Mouse (Mus musculus): ENCODE data around the gene Gm20772. TPM values are rescaled to one million over a fixed set of nuclear protein-coding genes. Genes with fewer than 3 reads are reported as not detected.
"Not testable (repeated sequence)": the region's sequence is repeated elsewhere in the genome, so short reads cannot be mapped to it uniquely, and the experiment has no call there.

Gene Gm20772
- polyA plus RNA-seq (2016; fragmentation: Nextera tagmentation; extraction: Ambion mirVana), result not detected in 2 replicates

GRCm38 (mm10) chrY:17874441-17874840 is at the start of gene Gm20772, which contains the start of gene Gm20831:
Gene Gm20772, plus strand, starts transcription at chrY:17874741.
Gene Gm20831, plus strand, starts transcription at chrY:17874741.
- not testable (repeated sequence) for H3K27ac ChIP-seq (ENCODE audit: poor library complexity, severe bottlenecking); H3K36me3 ChIP-seq; H3K4me1 ChIP-seq (replicated peaks); H3K4me3 ChIP-seq; H3K4me2 ChIP-seq; H3K9me3 ChIP-seq (replicated peaks); ATAC-seq (ENCODE audit: insufficient number of reproducible peaks, low FRiP score); H3K27me3 ChIP-seq (replicated peaks); H3K9ac ChIP-seq

GRCm38 (mm10) chrY:17846166-17846565 is 28.4 kb upstream of the Gm20772 start, which contains the start of gene Gm21904:
Gene Gm21904, minus strand, starts transcription at chrY:17846266.
- not testable (repeated sequence) for H3K27me3 ChIP-seq (replicated peaks); H3K4me1 ChIP-seq (replicated peaks); H3K27ac ChIP-seq (ENCODE audit: poor library complexity, severe bottlenecking); H3K4me2 ChIP-seq; H3K9ac ChIP-seq; H3K36me3 ChIP-seq; ATAC-seq (ENCODE audit: insufficient number of reproducible peaks, low FRiP score); H3K4me3 ChIP-seq; H3K9me3 ChIP-seq (replicated peaks)
- no CpG with 5 or more reads among the region's 3 CpGs for WGBS

Other genes starting within 250 kb of the Gm20772 start
- not detected in 2 replicates for gene Gm21904, start 28.5 kb upstream of the Gm20772 start, polyA plus RNA-seq (2016; fragmentation: Nextera tagmentation; extraction: Ambion mirVana)
- gene Gm20831, start within 50 bp of the Gm20772 start, polyA plus RNA-seq (2016; fragmentation: Nextera tagmentation; extraction: Ambion mirVana), result not detected in 2 replicates
- gene Srsy, start 62.6 kb downstream of the Gm20772 start, polyA plus RNA-seq (2016; fragmentation: Nextera tagmentation; extraction: Ambion mirVana), result not detected in 2 replicates
- gene Gm21764, start 187.1 kb downstream of the Gm20772 start, polyA plus RNA-seq (2016; fragmentation: Nextera tagmentation; extraction: Ambion mirVana), result not detected in 2 replicates
- not detected in 2 replicates for gene Ssty1, start 214.4 kb downstream of the Gm20772 start, polyA plus RNA-seq (2016; fragmentation: Nextera tagmentation; extraction: Ambion mirVana)